Mouse (Mus musculus) intestine, embryonic 14.5 days (tissue): Measurements from ENCODE around the gene Rab21. TPM values are rescaled to one million over a fixed set of nuclear protein-coding genes. Genes with fewer than 3 reads are reported as not detected.

Experiments
- ATAC-seq: fragments of 200-750 bp; cut with Nextera tagmentation; replicated peaks from 2 replicates; pipeline ENCODE4 v1.8.0; 2017; ENCODE audit warnings: low read depth, moderate number of reproducible peaks, moderate TSS enrichment, moderate library complexity; ENCODE audit not compliant: low FRiP score, low TSS enrichment
- DNase-seq: peaks from one replicate; pipeline ENCODE4 v3.0.0-alpha.2; 2018; ENCODE audit warnings: low spot score
- H3K27ac ChIP-seq: fragments of 300-500 bp; sonication (generic); 2 replicates; pipeline ENCODE4 v1.5.1; 2014; ENCODE audit warnings: low read depth, mild to moderate bottlenecking, control low read depth
- H3K27me3 ChIP-seq: fragments of 300-500 bp; sonication (generic); replicated peaks from 2 replicates; pipeline ENCODE4 v1.6.1; 2014; ENCODE audit warnings: low read length, control low read depth; ENCODE audit not compliant: control insufficient read depth, insufficient read depth
- H3K36me3 ChIP-seq: fragments of 300-500 bp; sonication (generic); 2 replicates; pipeline ENCODE4 v1.6.1; 2014; ENCODE audit warnings: low read length, control low read depth; ENCODE audit not compliant: control insufficient read depth, insufficient read depth
- H3K4me1 ChIP-seq: fragments of 300-500 bp; sonication (generic); replicated peaks from 2 replicates; pipeline ENCODE4 v1.6.1; 2014; ENCODE audit warnings: low read length, control low read depth, mixed read lengths; ENCODE audit not compliant: control insufficient read depth, insufficient read depth
- H3K4me2 ChIP-seq: fragments of 300-500 bp; sonication (generic); 2 replicates; pipeline ENCODE4 v1.6.1; 2014; ENCODE audit warnings: low read length
- H3K4me3 ChIP-seq: fragments of 300-500 bp; sonication (generic); 2 replicates; pipeline ENCODE4 v1.5.1; 2014; ENCODE audit warnings: low read depth, low read length, control low read depth, mixed read lengths
- H3K9ac ChIP-seq: fragments of 300-500 bp; sonication (generic); 2 replicates; pipeline ENCODE4 v1.6.1; 2014; ENCODE audit warnings: mild to moderate bottlenecking, low read length
- H3K9me3 ChIP-seq: fragments of 300-500 bp; sonication (generic); 2 replicates; pipeline ENCODE4 v1.6.1; 2016; ENCODE audit warnings: low read length, control low read depth; ENCODE audit not compliant: control insufficient read depth
- WGBS: fragments of 180-500 bp; shearing (Covaris S2); extraction: QIAGEN DNeasy Blood & Tissue Kit; methylation state at CpG from one replicate; pipeline ENCODE4 v1.1.7; 2014; 5-methylcytosine and 5-hydroxymethylcytosine counted together
- polyA plus RNA-seq: library from polyadenylated mRNA; unstranded; fragments of >200 nt; fragmentation: Nextera tagmentation; extraction: Ambion mirVana; gene quantifications from 2 replicates; pipeline ENCODE4 v1.2.1, GENCODE M21; 2014

The Rab21 gene
- polyA plus RNA-seq, 1 experiment from 2014 or later = 7.5 TPM

DNA sequence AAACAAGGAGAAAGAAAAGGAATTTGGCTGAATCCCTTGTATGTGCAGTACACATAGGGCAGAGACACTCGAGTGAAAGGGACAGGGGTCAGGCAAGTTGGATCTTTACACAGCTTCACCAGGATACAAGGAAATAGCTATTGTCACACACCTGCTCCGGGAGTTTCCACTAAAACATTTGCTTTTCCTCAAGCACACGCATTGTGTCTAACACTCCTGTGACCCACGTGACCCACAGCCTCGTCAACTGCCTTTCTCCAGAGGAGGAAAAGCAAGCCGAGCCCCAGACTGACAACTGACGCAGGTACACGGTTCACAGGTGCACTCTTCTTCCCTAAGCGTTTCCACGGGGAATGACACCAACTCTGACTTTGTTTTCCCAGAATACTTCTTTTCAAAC is 31.2 kb downstream of the Rab21 start:
- no peaks in the 10 kb centered on the region for H3K27me3 ChIP-seq
- peaks cover 24% of the 10 kb centered on the region for H3K36me3 ChIP-seq
- H3K27ac ChIP-seq = no peak overlapping the region
- WGBS = 70% methylated on average over 10 of the region's 10 CpGs
- no peak for DNase-seq
- no peaks in the 10 kb centered on the region for H3K4me1 ChIP-seq
- H3K9ac ChIP-seq = no peak overlapping the region
- H3K4me2 ChIP-seq = no peak overlapping the region
- no peak overlapping the region for H3K4me3 ChIP-seq
- no peaks in the 10 kb centered on the region for H3K9me3 ChIP-seq
- ATAC-seq = no peak

DNA sequence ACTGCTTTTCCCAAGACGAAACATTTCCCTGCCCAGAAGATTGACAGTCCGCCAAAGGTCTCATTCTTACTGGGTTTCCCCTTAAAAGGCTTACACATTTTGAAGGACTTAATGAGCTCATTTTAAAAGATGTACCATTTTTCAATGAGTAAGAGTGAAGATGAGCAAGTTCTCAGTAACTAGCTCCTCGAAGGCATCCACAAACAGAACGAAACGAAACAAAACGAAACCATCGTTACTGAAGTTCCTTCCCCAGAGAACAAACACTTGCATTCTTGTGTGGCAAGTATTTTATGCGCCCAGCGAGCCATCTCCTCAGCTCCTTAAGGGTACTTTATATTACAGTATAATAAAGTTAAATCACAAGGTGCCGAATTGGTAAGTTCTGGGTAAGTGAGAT is 34.0 kb downstream of the Rab21 start:
- H3K9ac ChIP-seq = no peak overlapping the region
- DNase-seq (no peak), ATAC-seq (no peak)
- WGBS = 89% methylated on average over 10 of the region's 10 CpGs
- H3K4me1 ChIP-seq = no peaks in the 10 kb centered on the region
- H3K36me3 ChIP-seq = peaks cover 3% of the 10 kb centered on the region; the same call in 1 of the 2 replicates
- no peaks in the 10 kb centered on the region for H3K9me3 ChIP-seq
- no peak overlapping the region for H3K27ac ChIP-seq
- no peak overlapping the region for H3K4me3 ChIP-seq
- no peak overlapping the region for H3K4me2 ChIP-seq
- H3K27me3 ChIP-seq = no peaks in the 10 kb centered on the region

DNA sequence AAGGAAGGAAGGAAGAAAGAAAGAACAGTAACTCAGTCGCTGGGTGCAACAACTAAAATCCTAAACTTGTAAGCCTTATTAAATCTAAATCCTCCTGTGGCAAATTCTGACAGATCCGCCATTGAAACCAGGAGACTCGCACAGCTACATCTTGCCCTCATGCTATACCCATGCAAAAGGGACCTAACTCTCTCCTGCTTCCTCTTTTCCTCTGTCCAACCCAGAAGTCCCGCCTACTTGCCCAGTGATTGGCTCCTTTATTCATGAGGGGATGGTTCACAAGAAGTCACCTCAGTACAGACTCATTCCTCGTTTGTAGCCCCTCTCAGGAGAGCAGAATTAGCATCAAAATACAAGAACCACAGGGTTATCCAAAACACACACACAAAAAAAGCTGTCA is 43.7 kb downstream of the Rab21 start:
- Histone ChIP-seq H3K36me3 (no peaks in the 10 kb centered on the region), H3K9me3 (no peaks in the 10 kb centered on the region), H3K4me1 (no peaks in the 10 kb centered on the region), H3K4me2 (no peak overlapping the region), H3K27ac (no peak overlapping the region), H3K27me3 (no peaks in the 10 kb centered on the region), H3K9ac (no peak overlapping the region), H3K4me3 (no peak overlapping the region)
- ATAC-seq (no peak), DNase-seq (no peak)
- WGBS = 61% methylated on average over 5 of the region's 5 CpGs

DNA sequence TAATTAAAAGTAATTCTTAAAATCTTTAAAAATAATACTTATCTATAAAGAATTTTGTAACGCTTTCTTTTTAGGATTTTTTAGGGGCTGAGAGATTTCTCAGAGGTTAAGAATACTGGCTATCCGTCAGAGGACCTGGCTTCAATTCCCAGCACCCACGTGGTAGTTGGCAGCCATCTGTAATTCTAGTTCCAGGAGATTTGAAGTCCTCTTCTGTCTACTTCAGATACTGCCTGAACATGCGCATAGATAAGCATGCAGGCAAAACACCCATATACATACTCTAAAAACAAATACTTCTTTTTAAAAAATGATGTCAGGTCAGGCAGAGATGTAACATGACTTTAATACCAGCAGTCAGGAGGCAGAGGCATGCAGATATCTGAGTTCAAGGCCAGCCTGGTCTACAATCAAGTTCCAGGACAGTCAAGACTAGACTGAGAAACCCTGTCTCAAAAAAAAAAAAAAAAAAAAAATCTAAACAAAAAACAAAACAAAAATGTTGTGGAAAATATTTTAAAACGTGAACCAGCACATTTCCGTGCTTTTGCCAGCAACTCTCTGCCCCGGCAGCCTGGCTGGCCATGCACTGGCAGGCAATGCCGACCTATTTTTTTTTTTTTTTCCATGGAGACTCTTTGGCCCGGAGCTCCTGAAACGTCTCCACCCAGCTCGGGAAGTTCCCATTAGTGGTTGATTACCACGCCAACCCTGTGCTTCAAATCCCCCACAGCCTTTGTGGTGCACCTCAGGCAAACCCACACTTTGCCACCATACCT is 44.6 kb downstream of the Rab21 start:
- Histone ChIP-seq H3K36me3 (no peaks in the 10 kb centered on the region), H3K27me3 (no peaks in the 10 kb centered on the region), H3K4me2 (no peak overlapping the region), H3K9ac (no peak overlapping the region), H3K27ac (no peak overlapping the region), H3K9me3 (no peaks in the 10 kb centered on the region), H3K4me3 (no peak overlapping the region), H3K4me1 (no peaks in the 10 kb centered on the region)
- ATAC-seq (no peak), DNase-seq (no peak)
- WGBS = 87% methylated on average over 12 of the region's 12 CpGs

DNA sequence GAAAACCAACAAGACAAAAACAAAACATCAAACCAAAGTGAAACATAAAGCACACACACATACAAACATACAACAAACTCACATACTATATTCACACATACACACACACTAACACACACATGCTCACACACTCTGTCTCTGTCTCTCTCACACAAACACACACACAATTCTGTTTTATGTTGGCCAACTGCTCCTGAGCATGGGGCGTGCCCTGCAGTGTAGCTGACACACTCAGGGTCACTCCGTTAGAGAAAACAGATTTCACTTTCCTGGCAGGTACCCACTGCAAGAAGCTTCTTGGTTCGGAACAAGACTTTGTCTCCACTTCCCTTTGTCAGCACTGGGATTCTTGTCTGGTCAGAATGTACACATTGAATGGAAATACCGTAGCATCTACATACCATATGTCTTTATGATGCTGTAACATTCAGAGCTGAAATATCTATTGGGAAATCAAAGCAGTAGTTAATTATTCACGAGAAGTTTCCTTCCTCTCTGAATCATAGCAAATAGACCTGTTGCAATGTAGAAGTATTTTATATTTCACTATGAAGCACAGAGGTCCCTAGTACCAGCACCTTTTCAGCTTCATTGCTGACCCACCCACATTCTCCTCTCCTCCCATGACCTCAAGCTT is 52.4 kb downstream of the Rab21 start:
- Histone ChIP-seq H3K27ac (no peak overlapping the region), H3K9ac (no peak overlapping the region), H3K4me2 (no peak overlapping the region), H3K4me1 (no peaks in the 10 kb centered on the region), H3K36me3 (no peaks in the 10 kb centered on the region), H3K9me3 (no peaks in the 10 kb centered on the region), H3K4me3 (no peak overlapping the region), H3K27me3 (no peaks in the 10 kb centered on the region)
- DNase-seq = no peak
- ATAC-seq = 0 out of 2 replicates have a peak, but pooled peaks have one; percentile 36
- 61% methylated on average over 5 of the region's 5 CpGs for WGBS

DNA sequence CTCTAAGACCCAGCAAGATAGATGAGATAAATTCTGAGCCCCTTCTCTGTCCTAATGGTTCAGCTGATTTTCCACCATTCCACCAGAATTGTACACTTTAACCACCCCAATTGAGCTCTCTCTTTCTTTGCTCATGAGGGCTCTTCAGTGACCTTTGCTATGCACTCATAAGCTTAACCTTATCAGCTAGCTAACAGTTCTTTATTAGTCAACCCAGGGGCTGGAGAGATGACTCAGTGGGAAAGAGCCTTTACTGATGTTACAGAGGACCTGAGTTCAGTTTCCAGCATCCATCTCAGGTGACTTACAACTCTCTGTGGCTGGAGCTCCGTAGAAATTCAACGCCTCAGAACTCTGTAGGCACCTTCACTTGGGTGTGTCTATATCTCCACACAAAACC is 53.1 kb downstream of the Rab21 start:
- no peaks in the 10 kb centered on the region for H3K4me1 ChIP-seq
- 76% methylated on average over 2 of the region's 2 CpGs for WGBS
- H3K36me3 ChIP-seq = no peaks in the 10 kb centered on the region
- no peak overlapping the region for H3K4me2 ChIP-seq
- H3K27me3 ChIP-seq = no peaks in the 10 kb centered on the region
- DNase-seq = no peak
- no peak overlapping the region for H3K9ac ChIP-seq
- ATAC-seq = 0 out of 2 replicates have a peak, but pooled peaks have one; percentile 48
- H3K27ac ChIP-seq = no peak overlapping the region
- no peaks in the 10 kb centered on the region for H3K9me3 ChIP-seq
- no peak overlapping the region for H3K4me3 ChIP-seq

DNA sequence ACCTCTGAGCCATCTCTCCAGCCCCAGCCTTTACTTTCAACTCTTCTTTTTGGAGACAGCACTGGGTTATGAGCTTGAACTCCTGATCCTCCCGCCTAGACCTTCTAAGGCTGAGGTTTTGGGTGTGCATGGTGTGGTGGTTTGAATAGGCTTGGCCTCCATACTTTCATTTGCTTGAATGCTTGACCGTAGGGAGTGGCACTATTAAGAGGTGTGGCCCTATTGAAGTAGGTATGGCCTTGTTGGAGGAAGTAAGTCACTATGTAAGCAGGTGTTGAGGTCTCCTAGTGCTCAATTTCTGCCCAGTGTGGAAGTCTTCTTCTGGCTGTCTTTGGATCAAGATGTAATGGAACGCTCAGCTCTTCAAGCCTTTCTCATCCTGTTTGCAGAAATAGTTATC is 54.0 kb downstream of the Rab21 start:
- no peaks in the 10 kb centered on the region for H3K9me3 ChIP-seq
- ATAC-seq = 0 out of 2 replicates have a peak, but pooled peaks have one; percentile 32
- H3K4me1 ChIP-seq = no peaks in the 10 kb centered on the region
- H3K4me3 ChIP-seq = no peak overlapping the region
- H3K36me3 ChIP-seq = no peaks in the 10 kb centered on the region
- H3K27me3 ChIP-seq = no peaks in the 10 kb centered on the region
- WGBS = 79% methylated on average over 3 of the region's 3 CpGs
- H3K27ac ChIP-seq = no peak overlapping the region
- no peak overlapping the region for H3K4me2 ChIP-seq
- no peak for DNase-seq
- H3K9ac ChIP-seq = no peak overlapping the region

DNA sequence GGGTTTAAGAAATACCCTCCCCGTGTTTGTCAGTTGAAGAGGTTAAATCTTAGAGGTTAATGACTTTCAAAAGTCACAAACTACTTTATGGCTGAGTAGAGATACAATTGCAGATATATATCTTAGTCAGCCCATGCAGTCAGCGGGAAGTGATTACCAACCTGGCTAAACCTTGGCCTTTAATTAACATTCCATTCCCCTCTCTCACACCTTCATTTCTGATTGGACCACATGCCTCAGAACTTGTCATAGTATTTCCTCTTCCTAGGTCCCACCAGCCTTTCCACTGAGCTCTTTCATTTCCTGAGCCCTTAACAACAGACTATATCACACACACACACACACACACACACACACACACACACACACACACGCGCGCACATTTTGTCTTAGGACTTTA is 59.2 kb downstream of the Rab21 start:
- no peak overlapping the region for H3K27ac ChIP-seq
- no peaks in the 10 kb centered on the region for H3K9me3 ChIP-seq
- no peak overlapping the region for H3K9ac ChIP-seq
- no peaks in the 10 kb centered on the region for H3K4me1 ChIP-seq
- no peak overlapping the region for H3K4me3 ChIP-seq
- H3K36me3 ChIP-seq = no peaks in the 10 kb centered on the region
- ATAC-seq = no peak
- WGBS = 74% methylated on average over 5 of the region's 5 CpGs
- H3K27me3 ChIP-seq = no peaks in the 10 kb centered on the region
- no peak overlapping the region for H3K4me2 ChIP-seq
- no peak for DNase-seq

DNA sequence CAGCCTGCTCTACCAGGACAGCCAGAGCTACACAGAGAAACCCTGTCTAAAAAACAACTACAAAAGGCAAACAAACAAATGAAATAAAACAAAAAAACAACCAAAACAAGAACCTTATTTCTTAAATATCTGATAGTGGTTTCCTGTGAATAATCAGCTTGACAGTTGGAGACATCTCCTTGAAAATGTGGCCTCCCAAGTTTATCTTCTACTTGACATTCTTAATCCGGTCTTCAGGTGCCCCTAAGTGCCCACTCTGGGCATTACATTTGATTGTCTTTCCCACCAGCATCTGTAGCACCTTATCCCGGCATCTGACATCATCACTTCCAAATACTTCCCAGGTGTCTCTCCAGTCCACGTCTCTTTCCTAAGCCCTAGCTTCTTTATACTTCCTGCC is 61.9 kb downstream of the Rab21 start:
- 80% methylated on average over 3 of the region's 3 CpGs for WGBS
- H3K9ac ChIP-seq = no peak overlapping the region
- DNase-seq (no peak), ATAC-seq (no peak)
- no peak overlapping the region for H3K4me3 ChIP-seq
- no peaks in the 10 kb centered on the region for H3K27me3 ChIP-seq
- no peak overlapping the region for H3K27ac ChIP-seq
- no peak overlapping the region for H3K4me2 ChIP-seq
- no peaks in the 10 kb centered on the region for H3K36me3 ChIP-seq
- peaks cover 7% of the 10 kb centered on the region for H3K4me1 ChIP-seq
- no peaks in the 10 kb centered on the region for H3K9me3 ChIP-seq
